Mouse (Mus musculus) liver, embryonic 15.5 days (tissue): Measurements from ENCODE around the gene Vmn1r168. TPM values are rescaled to one million over a fixed set of nuclear protein-coding genes. Genes with fewer than 3 reads are reported as not detected.
"Not testable (repeated sequence)": the region's sequence is repeated elsewhere in the genome, so short reads cannot be mapped to it uniquely, and the experiment has no call there.

ENCODE experiments used
- ATAC-seq: fragments of 200-750 bp; cut with Nextera tagmentation; 2 replicates; pipeline ENCODE4 v1.8.0; 2017; ENCODE audit warnings: moderate number of reproducible peaks, mild to moderate bottlenecking, moderate library complexity; ENCODE audit not compliant: insufficient read depth
- H3K27ac ChIP-seq: fragments of 300-500 bp; sonication (generic); replicated peaks from 2 replicates; pipeline ENCODE4 v1.5.1; 2015; ENCODE audit warnings: mild to moderate bottlenecking, inconsistent platforms
- H3K27me3 ChIP-seq: fragments of 300-500 bp; sonication (generic); 2 replicates; pipeline ENCODE4 v1.6.1; 2015; ENCODE audit warnings: mild to moderate bottlenecking, inconsistent platforms
- H3K36me3 ChIP-seq: fragments of 300-500 bp; sonication (generic); replicated peaks from 2 replicates; pipeline ENCODE4 v1.6.1; 2015; ENCODE audit warnings: moderate library complexity, mild to moderate bottlenecking, inconsistent platforms
- H3K4me1 ChIP-seq: fragments of 300-500 bp; sonication (generic); replicated peaks from 2 replicates; pipeline ENCODE4 v1.6.1; 2015; ENCODE audit warnings: inconsistent platforms
- H3K4me2 ChIP-seq: fragments of 300-500 bp; sonication (generic); 2 replicates; pipeline ENCODE4 v1.6.1; 2015; ENCODE audit warnings: moderate library complexity, mild to moderate bottlenecking, inconsistent platforms
- H3K4me3 ChIP-seq: fragments of 300-500 bp; sonication (generic); replicated peaks from 2 replicates; pipeline ENCODE4 v1.5.1; 2015; ENCODE audit warnings: mild to moderate bottlenecking, inconsistent platforms
- H3K9ac ChIP-seq: fragments of 300-500 bp; sonication (generic); 2 replicates; pipeline ENCODE4 v1.6.1; 2015; ENCODE audit warnings: moderate library complexity, mild to moderate bottlenecking, inconsistent platforms
- H3K9me3 ChIP-seq: fragments of 300-500 bp; sonication (generic); replicated peaks from 2 replicates; pipeline ENCODE4 v1.6.1; 2016; ENCODE audit warnings: inconsistent platforms
- WGBS: fragments of 180-500 bp; shearing (Covaris S2); methylation state at CpG from one replicate; pipeline ENCODE4 v1.1.7; 2015; ENCODE audit warnings: mixed read lengths; ENCODE audit not compliant: insufficient replicate concordance; 5-methylcytosine and 5-hydroxymethylcytosine counted together
- polyA plus RNA-seq: library from polyadenylated mRNA; unstranded; fragments of >200 nt; fragmentation: Nextera tagmentation; extraction: Ambion mirVana; gene quantifications from 2 replicates; pipeline ENCODE4 v1.2.1, GENCODE M21; 2015

Vmn1r168 gene
- polyA plus RNA-seq: not detected in 2 replicates

DNA sequence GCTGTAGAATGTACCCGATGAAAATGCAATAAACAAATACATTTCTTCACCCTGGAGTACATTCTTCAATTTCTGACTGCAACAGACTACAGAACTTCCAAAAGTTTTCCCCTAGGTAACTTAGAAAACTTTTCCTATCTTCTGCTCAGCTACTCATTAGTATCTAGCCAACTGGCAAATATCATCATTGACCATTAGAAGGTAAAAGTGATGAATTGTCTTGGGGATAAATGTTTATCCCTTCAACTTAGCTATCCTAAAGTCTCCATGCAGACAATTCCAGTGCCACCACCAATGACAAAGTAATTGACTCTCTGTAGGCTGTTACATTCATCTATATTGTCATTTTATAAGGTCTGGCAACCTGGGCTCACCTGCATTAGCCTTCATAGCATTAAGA is at the start of gene Vmn1r168:
Gene Vmn1r168, plus strand, starts transcription at position 301 of the 400 bp plus-strand sequence.
- not testable (repeated sequence) for H3K36me3 ChIP-seq, H3K9ac ChIP-seq, H3K27me3 ChIP-seq, H3K9me3 ChIP-seq, H3K4me3 ChIP-seq, H3K4me2 ChIP-seq, H3K4me1 ChIP-seq, H3K27ac ChIP-seq, ATAC-seq
- WGBS: no CpG with 5 or more reads among the region's 1 CpGs

DNA sequence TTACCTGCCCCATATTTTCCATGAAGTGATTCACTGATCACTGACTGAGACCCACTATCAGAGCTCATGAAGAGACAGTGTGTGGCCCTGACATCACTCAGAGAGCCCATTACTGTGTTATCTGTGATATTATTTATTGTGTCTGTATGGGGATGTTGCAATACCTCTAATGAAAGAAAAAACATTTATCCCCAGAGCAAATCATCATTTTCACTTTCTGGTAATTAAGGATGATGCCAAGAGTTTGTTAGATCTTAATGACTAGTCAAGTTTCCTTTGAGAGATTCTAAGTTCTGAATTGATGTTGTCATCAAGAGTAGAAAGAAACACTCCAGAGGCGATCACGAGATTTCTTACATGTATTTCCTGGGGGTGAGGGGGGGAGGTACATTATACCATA is 32.4 kb upstream of the Vmn1r168 start, which contains the start of gene Vmn1r167:
Gene Vmn1r167, minus strand, starts transcription at position 101 of the 400 bp plus-strand sequence.
- not testable (repeated sequence) for ATAC-seq, H3K27me3 ChIP-seq, H3K9ac ChIP-seq, H3K36me3 ChIP-seq, H3K4me3 ChIP-seq, H3K4me1 ChIP-seq, H3K4me2 ChIP-seq, H3K9me3 ChIP-seq, H3K27ac ChIP-seq
- 65% methylated on average over 2 of the region's 2 CpGs for WGBS

DNA sequence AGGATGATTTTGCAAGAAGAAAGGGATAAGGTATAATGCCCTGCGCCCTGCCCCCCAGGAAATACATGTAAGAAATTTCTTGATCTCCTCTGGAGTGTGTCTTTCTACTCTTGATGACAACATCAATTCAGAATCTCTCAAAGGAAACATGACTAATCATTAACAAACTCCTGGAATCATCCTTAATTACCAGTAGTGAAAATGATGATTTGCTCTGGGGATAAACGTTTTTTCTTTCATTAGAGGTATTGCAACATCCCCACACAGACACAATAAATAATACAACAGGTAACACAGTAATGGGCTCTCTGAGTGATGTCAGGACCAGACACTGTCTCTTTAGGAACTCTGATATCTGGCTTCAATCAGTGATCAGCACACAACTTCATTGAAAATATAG is 35.7 kb downstream of the Vmn1r168 start, which contains the start of gene Vmn1r169:
Gene Vmn1r169, plus strand, starts transcription at position 301 of the 400 bp plus-strand sequence.
- not testable (repeated sequence) for H3K9ac ChIP-seq, H3K4me3 ChIP-seq, H3K9me3 ChIP-seq, H3K4me1 ChIP-seq, H3K4me2 ChIP-seq, H3K27ac ChIP-seq, ATAC-seq, H3K27me3 ChIP-seq, H3K36me3 ChIP-seq
- WGBS: 35% methylated on average over 1 of the region's 2 CpGs

Other genes with a start within 250 kb of the Vmn1r168 start
- gene Nlrp4e, start 238.5 kb upstream of the Vmn1r168 start, polyA plus RNA-seq: not detected in 2 replicates
- not detected in 2 replicates for gene Nlrp5, start 153.8 kb upstream of the Vmn1r168 start, polyA plus RNA-seq
- gene Vmn1r167, start 32.5 kb upstream of the Vmn1r168 start, polyA plus RNA-seq: not detected in 2 replicates
- gene Vmn1r169, start 35.8 kb downstream of the Vmn1r168 start, polyA plus RNA-seq: not detected in 2 replicates
- gene Vmn1r170, start 66.4 kb downstream of the Vmn1r168 start, polyA plus RNA-seq: not detected in 2 replicates
- gene Vmn1r171, start 91.0 kb downstream of the Vmn1r168 start, polyA plus RNA-seq: not detected in 2 replicates
- not detected in 2 replicates for gene Vmn1r172, start 118.6 kb downstream of the Vmn1r168 start, polyA plus RNA-seq
- gene Vmn1r173, start 161.0 kb downstream of the Vmn1r168 start, polyA plus RNA-seq: not detected in 2 replicates
- gene Vmn1r174, start 212.5 kb downstream of the Vmn1r168 start, polyA plus RNA-seq: not detected in 2 replicates